Mouse (Mus musculus) spleen, adult 2 months (tissue): ENCODE data around the gene Vwa5b2.

Experiments
- CTCF ChIP-seq: fragments of 200-500 bp; IDR thresholded peaks from 2 replicates; pipeline ENCODE4 v1.5.1; 2011; ENCODE audit warnings: mild to moderate bottlenecking, inconsistent platforms; ENCODE audit not compliant: insufficient read depth, insufficient read length, insufficient replicate concordance; ENCODE audit errors: extremely low read depth
- POLR2A ChIP-seq: fragments of 200-500 bp; IDR thresholded peaks from 2 replicates; pipeline ENCODE4 v1.6.1; 2011; ENCODE audit warnings: low read depth, low read length, inconsistent platforms

- TF ChIP-seq CTCF, result no peak
- TF ChIP-seq POLR2A, result no peak
Observed at GRCm38 (mm10) chr16:20595737-20596136, 6.5 kb downstream of the Vwa5b2 start.
